Mouse (Mus musculus) layer of hippocampus, adult 2 months (tissue): ENCODE results near the gene Tiam2. TPM values are rescaled to one million over a fixed set of nuclear protein-coding genes. Genes with fewer than 3 reads are reported as not detected.

Experiments used
- DNase-seq, 2 experiments: peaks; one replicate each; pipeline ENCODE4 v3.0.0; 2022; ENCODE audit warnings: low spot score in 2 of 2
- H3K27ac ChIP-seq: fragments of 200-600 bp; 2 replicates; pipeline ENCODE4 v1.8.1; 2022
- H3K4me3 ChIP-seq: fragments of 200-600 bp; 2 replicates; pipeline ENCODE4 v1.8.1; 2022; ENCODE audit warnings: mild to moderate bottlenecking
- CTCF ChIP-seq: fragments of 200-600 bp; conservative IDR thresholded peaks from 2 replicates; pipeline ENCODE4 v1.8.1; 2022; ENCODE audit warnings: antibody characterized with exemption, mild to moderate bottlenecking, moderate library complexity
- total RNA-seq, 2 experiments: library from RNA; stranded (reverse); gene quantifications; 2 replicates each; pipeline ENCODE4 v1.2.3; 2021

Tiam2 gene
- total RNA-seq, 2 experiments from 2014 or later: 33.8 to 42.9 TPM

DNA sequence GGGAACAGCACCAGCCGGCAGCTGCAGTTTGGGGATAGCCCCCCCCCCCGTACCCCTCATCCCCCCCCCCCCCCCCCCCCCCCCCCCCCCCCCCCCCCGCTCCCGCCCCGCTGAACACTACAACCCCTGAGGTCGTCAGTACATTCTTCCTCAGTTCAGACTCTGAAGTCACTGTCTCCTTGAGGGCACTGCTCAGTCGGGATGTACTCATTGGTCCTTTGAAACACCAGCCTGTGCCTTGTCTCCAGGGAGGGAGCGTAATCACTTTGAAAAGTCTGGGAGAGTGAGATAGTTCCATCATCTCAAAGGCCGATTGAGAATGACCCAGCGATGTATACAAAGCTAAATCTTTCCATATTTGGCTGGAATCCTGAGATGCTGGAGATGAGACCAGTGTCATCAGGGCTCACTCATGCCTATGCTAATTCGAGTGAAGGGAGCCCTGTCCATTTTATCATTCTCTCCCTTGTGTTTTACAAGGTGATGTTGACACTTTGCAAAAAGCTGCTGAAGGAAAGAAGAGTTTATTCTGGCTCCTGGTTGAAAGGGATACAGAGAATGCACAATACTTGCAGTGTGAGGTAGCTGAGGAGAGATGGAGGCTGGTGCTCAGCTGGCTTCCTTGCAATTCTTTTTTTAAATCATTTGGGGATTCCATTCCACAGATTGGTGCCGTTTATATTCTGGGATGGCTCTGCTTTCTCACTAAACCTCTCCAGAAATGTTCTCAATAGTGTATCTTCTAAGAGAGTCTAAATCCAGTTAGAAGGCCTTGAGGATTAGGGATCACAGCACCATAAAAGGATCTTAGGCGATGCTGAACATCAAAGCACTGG lies 53.6 kb downstream of the Tiam2 start:
- no peak for TF ChIP-seq CTCF
- no peak overlapping the region for H3K27ac ChIP-seq
- DNase-seq: no peak
- H3K4me3 ChIP-seq: no peak overlapping the region

DNA sequence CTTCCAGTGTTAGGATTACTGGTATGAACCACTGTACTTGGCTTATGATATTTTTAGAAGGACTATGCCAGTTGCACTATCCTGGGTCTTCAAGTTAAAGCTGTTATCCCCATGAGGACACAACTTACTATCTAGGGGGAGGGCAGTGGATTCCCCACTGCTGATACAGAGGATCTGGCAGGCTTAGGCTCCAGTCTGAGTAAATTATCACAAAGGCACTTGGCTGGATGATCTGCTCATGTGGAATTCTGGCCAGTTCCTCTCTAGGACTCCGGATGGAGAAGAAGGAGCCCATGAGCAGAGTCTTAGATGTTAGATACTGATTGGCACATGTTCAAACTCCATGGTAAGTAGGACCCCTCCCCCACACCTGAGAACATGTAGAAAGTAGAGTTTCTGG lies 59.0 kb downstream of the Tiam2 start:
- no peak overlapping the region for H3K27ac ChIP-seq
- no peak for DNase-seq
- TF ChIP-seq CTCF: no peak
- no peak overlapping the region for H3K4me3 ChIP-seq

DNA sequence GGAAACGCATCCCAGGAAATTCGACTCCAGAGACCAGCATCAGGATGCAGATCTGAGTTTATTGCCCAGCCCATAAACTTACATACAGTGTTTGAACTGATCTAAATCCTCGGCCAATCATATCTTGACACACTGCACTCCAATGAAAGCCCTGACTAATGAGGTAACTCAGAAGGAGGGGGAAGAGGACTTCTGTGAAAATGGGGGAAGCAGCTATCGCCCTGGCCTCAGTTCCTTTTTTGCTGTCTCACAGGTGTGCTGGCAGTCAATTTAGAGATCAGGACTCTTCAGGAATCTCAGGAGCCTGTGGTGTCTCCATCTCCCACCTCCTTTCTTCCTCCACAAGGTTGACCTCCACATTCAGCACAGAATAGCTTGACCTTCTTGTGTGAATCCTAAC lies 61.4 kb downstream of the Tiam2 start:
- DNase-seq: no peak
- H3K27ac ChIP-seq: no peak overlapping the region
- TF ChIP-seq CTCF: no peak
- H3K4me3 ChIP-seq: no peak overlapping the region

DNA sequence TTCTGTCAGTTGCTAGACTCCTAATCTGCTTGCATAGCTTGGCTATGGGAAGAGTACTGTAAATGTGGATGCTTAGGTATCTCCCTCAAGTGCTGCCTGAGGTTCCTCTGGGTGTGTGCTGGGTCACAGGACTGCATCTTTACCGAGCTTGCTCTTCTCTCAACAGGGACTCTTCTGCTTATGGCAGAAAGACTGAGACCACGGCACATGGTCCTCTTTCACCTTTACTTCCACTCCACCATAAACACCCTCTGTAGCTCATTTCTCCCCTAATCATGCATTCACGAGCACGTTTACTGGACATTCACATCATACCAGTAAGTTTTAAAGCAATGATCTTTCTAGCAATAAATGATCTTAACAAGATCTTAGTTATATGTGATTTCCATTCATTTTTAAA lies 63.4 kb downstream of the Tiam2 start:
- no peak for TF ChIP-seq CTCF

DNA sequence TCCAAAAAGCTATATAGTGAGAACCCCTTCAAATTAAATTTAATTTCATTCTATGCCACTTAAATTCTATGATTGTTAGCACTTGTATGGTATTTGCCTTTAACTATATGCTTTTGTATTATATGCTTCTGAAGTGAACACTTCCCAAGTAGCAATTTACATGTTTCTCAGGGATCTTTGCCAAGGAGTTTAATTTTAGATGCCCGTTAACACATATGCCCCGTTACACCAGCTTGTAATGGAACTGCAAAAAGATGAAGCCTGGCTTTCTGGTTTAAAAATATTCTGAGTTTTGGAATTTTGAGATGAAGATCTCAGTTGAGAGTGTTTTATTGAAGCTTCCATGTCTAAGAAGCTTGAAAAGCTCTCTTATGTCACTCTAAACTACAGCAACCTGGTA lies 67.6 kb downstream of the Tiam2 start:
- H3K4me3 ChIP-seq: no peak overlapping the region
- TF ChIP-seq CTCF: no peak
- no peak for DNase-seq
- H3K27ac ChIP-seq: no peak overlapping the region

More for the DNA sequence above, 63.4 kb downstream of the Tiam2 start:
- DNase-seq: no peak
- no peak overlapping the region for H3K4me3 ChIP-seq
- H3K27ac ChIP-seq: no peak overlapping the region

DNA sequence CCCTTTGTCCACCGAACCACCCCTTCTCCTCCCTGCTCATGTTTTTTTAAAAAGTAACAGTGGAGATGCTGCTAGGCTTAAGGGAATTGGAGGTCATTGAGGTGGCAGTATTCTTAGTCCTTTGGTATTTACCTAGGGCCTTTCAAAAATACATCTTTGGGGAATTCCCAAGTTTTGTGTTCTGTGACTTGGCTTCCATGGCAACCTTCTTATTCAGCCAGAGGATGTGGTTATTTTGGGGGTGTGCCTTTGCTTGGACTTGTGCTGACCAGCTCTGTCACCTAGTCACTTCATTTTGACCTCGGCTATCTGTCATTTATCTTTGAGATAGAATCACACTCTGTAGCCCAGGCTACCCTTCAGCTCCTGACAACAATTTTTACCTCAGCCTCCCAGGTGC lies 68.6 kb downstream of the Tiam2 start:
- H3K27ac ChIP-seq: no peak overlapping the region
- no peak for TF ChIP-seq CTCF
- no peak overlapping the region for H3K4me3 ChIP-seq
- DNase-seq: no peak

DNA sequence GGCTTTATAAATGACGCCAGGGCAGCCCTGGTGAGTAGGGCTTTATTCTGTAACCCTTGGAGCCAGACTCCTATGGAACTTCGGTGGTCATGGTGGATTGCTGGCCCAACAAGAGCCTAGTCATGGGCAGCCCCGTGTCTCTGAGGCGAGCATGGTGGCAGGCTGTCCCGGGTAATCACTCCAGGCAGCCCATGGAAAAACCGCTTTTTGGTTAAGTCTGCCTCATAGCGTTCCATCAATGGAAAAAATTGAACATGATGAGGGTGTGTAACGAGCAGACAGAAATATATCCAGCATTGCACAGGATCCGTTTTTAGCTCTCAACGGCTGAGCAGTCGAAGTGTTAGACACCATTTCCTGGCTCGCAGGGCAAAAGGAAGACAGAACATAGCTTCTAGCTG lies 70.5 kb downstream of the Tiam2 start:
- DNase-seq: no peak
- TF ChIP-seq CTCF: no peak
- Histone ChIP-seq H3K4me3 (peak overlapping the region; percentile 21; the same call in 1 of the 2 replicates), H3K27ac (no peak overlapping the region)

DNA sequence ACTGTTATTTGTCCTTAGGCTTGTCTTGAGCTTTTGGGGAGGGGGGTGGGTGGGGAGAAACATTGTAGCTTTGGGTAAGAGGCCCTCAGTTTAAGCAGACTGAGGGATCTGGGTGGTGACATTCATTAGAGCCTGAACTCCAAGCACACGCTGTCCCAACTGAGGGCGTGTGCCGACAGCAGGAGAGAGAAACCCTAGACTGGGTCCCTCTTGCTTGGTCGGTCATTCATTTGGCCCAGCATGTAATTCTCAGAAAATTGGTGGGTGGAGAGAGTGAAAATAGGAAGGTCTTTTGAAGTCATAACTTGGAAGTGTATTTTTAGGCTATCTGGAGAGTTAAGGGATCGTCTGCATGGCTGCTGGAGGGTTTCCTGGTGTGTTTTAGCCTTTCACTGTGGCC lies 71.5 kb downstream of the Tiam2 start:
- TF ChIP-seq CTCF: no peak
- Histone ChIP-seq H3K4me3 (no peak overlapping the region), H3K27ac (no peak overlapping the region)
- DNase-seq: no peak

DNA sequence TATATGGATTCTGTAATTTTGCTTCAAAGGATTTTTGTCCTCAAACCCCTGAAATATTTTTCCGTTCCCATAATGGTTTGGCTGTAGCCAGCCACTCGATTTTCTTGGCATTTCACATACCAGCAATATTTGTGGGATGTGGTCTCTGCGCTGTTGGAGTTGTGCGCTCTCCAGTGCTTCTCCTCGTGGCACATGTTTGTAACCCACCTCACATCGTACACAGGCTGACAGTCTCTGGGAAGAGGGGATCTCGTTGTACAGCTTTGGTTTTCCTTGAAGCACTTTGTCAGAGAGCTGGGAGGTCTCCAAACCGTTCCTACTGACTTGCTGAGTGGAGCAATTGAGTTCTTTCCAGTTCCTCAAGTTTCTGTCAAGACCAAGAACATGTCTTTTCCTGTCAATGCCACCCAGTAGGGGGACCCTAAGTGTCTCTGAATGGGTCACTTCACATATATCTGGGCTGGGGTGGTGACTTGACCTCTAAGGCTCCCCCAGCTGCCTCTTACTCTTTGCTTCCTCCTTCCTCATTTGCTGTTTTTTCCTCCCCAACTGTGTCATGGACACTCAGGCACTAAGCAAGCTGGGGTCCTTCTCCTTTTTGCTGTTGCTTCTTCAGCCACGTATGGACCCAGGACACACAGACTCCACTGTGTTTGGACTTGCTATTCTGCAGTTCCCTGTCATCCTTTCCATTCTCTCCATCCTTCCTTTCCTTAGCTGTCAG lies 79.1 kb downstream of the Tiam2 start:
- no peak for TF ChIP-seq CTCF
- H3K4me3 ChIP-seq: no peak overlapping the region
- DNase-seq: no peak
- no peak overlapping the region for H3K27ac ChIP-seq

DNA sequence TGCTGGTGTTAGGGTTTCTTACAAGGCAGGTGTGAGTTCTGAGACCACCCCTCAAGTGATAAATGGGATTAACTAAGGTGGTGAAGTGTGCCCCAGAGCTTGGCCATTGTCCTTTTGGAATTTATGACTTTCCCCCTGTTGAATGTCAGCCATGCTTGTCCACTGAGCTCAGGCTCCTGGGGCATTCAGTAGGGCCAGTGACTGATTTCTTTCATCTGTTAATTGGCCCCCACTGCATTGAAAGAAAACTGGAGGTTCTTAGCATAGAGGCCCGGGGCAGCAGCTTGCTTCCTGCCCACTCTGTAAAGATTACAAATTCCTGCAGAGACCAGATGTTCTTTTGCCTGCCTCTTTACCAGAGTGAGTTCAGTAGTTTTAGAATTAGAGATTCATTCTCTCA lies 80.7 kb downstream of the Tiam2 start:
- no peak for DNase-seq
- Histone ChIP-seq H3K4me3 (no peak overlapping the region), H3K27ac (no peak overlapping the region)
- TF ChIP-seq CTCF: no peak

DNA sequence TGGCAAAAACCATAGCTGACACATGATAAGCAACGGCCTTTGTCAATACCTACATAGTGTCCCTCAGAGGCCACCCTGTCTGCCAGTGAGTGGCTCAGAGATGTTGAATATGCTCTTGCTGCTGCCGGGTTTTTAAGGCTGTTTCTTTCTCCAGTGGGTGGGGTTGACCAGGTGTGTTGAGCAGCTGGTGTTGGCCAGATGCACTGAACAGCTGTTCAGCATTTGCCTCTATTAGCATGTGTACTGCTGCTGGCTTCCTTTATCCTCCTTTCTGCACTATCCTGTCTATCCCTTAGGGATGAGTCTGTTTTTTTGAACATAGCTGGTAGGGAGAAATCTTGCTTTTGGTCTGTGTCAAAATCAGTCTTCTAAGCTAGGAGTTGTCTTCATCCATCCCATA lies 83.9 kb downstream of the Tiam2 start:
- no peak overlapping the region for H3K4me3 ChIP-seq
- no peak for TF ChIP-seq CTCF
- no peak for DNase-seq
- H3K27ac ChIP-seq: no peak overlapping the region

DNA sequence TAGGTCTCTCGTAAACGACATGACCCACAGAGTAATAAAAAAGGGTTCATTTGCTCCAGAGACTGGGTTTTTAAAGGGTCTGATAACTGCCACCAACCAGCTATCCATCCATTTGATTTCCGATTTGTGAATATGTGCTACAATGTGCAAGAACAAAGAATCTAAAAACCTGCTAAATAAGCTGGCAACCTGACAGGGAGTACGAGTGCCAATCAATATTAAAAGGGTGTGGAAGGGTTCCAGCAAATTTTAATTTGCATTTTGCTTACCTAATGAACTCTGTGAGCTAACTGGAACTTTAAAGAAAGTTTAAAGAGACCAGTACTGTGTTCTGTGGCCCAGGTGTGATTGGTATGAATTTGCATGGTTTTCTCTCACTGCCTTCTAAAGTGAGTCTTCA lies 86.4 kb downstream of the Tiam2 start:
- TF ChIP-seq CTCF: no peak
- Histone ChIP-seq H3K27ac (no peak overlapping the region), H3K4me3 (no peak overlapping the region)
- DNase-seq: no peak

DNA sequence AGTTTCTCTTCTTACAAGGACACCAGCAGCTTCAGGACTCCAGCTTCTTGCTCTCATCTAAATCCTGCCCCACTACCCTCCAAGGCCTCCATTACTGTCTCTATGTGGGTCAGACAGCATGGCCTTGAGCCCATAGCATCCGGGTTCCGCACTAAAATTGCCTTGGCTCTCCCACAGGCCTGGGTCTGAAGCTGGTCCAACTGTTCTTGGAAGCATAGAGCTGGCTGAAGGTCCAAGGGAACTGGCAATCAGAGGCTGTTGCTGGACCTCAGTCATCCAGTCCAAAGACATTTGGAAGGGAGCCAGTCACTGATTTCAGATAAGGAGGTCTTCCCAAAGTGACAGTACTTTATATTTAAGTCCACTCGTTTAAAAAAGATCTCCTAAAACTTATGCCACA lies 89.2 kb downstream of the Tiam2 start:
- peak; percentile 32 to 35 for DNase-seq
- H3K27ac ChIP-seq: no peak overlapping the region
- TF ChIP-seq CTCF: no peak
- H3K4me3 ChIP-seq: no peak overlapping the region

DNA sequence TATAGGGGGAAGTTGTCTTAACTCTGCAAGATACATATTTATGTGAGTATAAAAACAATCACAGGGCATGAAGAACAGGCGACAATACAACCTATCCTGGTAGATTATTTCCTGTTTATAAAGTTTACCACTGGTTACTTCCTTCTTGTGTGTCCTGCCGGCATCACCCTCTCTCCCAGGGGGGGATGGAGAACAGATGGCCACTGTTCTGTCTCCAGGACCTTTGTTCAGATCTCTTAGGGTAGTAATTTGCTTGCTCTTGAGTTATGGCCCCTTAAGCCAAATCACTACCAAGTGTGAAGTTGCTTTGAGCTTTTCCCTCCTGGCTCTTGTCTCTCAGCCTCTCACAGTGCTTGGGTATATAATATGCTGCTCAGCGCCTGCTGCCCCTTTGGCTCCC lies 90.0 kb downstream of the Tiam2 start:
- no peak for DNase-seq
- H3K4me3 ChIP-seq: no peak overlapping the region
- H3K27ac ChIP-seq: no peak overlapping the region
- no peak for TF ChIP-seq CTCF
